Mouse (Mus musculus): Measurements from ENCODE around the gene Apol9a.
"Not testable (repeated sequence)": the region's sequence is repeated elsewhere in the genome, so short reads cannot be mapped to it uniquely, and the experiment has no call there.

Gene Apol9a

DNA sequence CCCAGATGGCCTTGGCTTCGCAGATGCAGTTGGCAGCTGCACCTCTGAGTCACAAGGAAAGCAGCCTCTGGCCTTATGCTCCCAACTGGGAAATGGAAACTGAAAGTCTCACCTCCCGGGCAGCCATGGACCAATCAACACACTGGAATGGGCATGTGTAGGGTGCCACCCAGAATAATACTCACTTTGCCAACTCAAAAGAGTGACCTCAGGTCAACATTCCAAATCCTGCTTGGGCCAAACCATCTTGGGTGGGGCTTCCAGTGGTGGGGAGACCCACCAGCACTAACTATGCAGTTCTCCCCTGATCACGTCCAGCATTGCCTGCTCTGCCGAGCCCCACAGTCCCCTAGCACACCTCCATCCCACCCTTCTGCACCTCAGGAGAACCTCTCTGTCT lies at the start of gene Apol9a:
Gene Apol9a (minus strand): TSS at position 101 of the 400 bp plus-strand sequence.
- DNase-seq (ENCODE audit: low read depth, low spot score), result not testable (repeated sequence)

- DNase-seq (ENCODE audit: low read depth, low spot score), result not testable (repeated sequence)
Measured at GRCm38 (mm10) chr15:77449927-77450326, 39.0 kb upstream of the Apol9a start.

DNA sequence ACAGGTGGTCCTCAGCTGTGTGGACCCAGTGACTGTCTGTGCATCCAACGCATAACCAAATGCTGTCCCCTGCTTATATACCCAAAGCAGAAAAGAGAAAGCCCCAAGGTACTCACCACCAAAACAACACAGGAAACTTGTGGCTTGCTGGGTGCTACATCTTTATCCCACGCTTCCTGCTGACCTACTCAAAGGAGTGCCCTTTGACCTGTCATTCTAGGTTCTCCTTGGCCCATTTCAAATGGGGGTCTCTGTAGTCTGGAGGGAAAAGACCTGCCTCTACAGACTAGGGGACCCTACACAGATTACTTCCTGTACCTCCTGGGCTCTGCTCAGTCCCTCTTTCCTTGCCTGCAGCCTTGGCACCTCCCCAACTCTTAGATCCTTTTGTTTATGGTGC lies 36.5 kb upstream of the Apol9a start, which contains the start of gene Apol7b:
Gene Apol7b (minus strand): TSS at position 101 of the 400 bp plus-strand sequence.
- not testable (repeated sequence) for DNase-seq (ENCODE audit: low read depth, low spot score)

DNA sequence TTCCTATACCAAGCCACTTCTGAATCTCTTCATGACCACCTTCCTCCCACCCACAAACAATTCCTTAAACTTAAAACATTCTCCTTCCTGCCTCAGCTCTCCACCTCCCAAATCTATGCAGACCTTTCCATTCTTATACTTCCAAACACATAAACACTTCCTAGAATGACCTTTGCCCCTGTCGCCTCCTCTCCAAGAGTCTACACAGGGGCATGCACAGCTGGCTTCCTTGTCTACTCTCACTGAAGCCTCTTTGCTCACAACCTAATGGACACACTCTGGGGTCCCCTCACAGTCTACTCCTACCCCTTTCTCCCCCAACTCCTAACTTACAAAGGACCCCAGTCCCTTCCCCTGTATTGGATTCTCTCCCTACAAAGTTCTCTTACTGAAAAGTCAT lies 34.7 kb upstream of the Apol9a start:
- DNase-seq (ENCODE audit: low read depth, low spot score), result not testable (repeated sequence)

DNA sequence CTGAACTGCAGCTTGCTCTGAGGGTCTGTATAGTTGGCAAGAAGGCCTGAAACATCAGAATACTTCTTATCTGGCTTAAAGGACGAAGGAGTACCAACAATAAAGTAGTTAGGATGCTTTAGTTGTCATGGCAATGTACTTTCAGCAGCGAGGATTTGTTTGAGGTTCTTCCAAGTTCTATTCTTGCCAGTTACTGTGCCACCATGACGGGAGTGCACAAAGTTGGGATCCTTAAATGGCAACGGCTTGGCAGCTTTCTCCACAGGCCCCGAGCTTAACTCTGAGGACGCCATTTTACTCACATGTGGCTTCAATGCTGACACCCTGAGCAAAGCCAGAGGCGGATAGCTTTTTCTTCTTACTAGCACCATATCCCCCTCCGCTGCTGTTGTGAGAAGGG lies 33.8 kb upstream of the Apol9a start:
- DNase-seq (ENCODE audit: low read depth, low spot score), result not testable (repeated sequence)

- not testable (repeated sequence) for DNase-seq (ENCODE audit: low read depth, low spot score)
Measured at GRCm38 (mm10) chr15:77428690-77429448, 17.9 kb upstream of the Apol9a start.

- not testable (repeated sequence) for DNase-seq (ENCODE audit: low read depth, low spot score)
Measured at GRCm38 (mm10) chr15:77422925-77423324, 12.0 kb upstream of the Apol9a start.

DNA sequence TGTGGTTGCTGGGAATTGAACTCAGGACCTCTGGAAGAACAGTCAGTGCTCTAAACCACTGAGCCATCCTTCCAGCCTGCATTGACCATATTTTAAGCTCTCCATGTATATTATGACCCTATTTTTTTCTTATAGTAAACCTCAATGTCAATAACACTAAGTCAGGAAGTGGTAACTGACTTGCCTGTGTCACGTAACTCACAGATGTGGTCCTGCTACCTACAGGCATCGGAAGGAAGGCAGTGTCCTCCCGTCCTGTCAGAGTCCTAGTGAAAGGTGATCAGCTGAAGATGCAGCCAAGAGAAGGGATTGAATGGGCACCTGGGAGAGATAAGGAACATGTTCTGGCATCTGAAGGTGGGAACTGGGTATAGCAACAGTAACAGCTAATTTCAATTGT lies 8.7 kb upstream of the Apol9a start:
- not testable (repeated sequence) for DNase-seq (ENCODE audit: low read depth, low spot score)

DNA sequence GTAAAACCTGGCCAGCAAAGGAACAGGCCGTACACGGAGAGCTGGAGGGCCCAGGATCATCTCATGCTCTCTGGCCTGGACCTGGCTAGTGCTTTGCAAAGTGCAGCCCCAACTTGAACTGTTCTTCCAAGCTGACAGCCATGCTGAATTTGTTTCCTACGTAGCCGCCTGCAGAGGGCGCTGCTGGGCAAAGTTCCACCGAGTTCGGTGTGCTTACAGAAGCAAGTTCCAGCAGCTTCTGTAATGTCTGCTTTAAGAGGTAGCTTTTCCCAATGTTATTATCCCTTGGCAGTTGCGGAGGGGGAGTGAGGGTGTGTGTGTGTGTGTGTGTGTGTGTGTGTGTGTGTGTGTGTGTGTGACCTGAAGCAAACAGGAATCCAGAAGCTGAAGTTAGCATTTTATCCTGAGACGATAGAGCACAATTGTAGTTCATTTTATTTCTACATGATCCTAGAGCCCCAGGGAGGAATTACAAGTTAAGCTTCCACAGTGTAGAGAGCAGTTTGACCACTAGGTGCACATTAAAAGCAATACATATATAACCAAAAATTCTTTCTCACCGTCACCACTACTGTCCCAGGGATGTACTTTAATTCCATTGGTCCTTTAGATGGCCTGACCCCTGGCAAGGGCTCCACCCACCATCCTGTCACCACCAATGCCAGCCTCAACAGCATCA lies 5.9 kb upstream of the Apol9a start:
- not testable (repeated sequence) for DNase-seq (ENCODE audit: low read depth, low spot score)

DNA sequence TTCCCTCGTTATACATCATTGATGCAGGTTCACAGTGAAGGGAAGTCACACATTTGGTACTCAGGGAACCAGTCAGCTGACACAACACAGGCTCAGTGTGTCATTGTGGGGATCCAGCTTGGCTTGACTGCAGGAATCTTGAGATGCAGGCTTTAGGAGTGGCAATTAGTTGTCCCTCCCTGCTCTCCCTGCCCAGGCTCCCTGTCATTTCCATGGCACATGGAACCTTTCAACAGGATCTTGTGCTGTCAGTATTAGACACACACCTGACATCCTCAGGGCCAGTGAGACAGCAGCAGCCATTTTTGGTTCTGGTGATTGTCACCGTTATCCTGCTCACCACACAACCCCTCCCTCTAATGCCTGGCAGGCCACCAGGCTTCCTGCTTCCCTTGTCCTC lies 4.7 kb upstream of the Apol9a start:
- DNase-seq (ENCODE audit: low read depth, low spot score), result not testable (repeated sequence)

DNA sequence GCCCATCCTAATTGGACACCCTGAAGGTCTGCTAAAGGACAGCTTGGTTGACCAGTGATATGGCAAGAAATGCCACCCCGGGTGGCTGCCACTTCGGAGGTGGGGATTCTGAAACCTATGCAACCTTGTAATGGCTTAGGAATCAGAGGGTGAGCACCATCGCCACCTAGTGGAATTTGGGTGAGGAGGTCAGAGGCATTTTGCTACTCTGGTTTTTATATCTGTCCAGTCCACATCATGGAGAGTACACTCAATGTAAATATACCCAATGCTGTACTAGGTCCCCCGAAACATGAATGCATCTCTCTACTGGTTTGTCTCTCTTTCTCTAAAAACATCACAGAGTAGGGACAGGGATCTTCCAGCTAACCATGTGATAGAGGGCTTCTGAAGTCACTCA lies 1.8 kb upstream of the Apol9a start:
- not testable (repeated sequence) for DNase-seq (ENCODE audit: low read depth, low spot score)

GRCm38 (mm10) chr15:77406370-77406769 lies 4.6 kb downstream of the Apol9a start:
- DNase-seq (ENCODE audit: low read depth, low spot score), result not testable (repeated sequence)

DNA sequence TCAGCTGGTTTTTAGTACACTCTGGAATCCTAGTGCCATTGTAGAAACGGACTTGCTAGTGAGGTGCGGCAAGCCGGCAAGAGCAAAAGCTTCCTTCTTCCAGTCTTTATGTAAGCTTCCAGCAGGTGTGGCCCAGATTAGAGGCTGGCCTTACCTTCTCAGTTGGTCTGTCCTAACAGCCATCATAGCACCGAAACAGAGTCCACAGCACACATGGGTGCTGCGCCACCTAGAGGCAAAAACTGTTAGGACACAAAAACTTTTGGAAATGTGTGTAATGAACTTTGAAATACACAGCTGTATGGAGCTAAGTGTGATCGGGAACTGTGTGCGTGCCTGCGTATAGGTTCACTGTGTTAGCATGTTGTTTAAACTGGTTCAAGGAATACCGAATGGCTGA lies 11.9 kb downstream of the Apol9a start, which contains the start of gene Apol7a:
Gene Apol7a (minus strand): TSS at position 84 of the 400 bp plus-strand sequence.
- not testable (repeated sequence) for DNase-seq (ENCODE audit: low read depth, low spot score)

DNA sequence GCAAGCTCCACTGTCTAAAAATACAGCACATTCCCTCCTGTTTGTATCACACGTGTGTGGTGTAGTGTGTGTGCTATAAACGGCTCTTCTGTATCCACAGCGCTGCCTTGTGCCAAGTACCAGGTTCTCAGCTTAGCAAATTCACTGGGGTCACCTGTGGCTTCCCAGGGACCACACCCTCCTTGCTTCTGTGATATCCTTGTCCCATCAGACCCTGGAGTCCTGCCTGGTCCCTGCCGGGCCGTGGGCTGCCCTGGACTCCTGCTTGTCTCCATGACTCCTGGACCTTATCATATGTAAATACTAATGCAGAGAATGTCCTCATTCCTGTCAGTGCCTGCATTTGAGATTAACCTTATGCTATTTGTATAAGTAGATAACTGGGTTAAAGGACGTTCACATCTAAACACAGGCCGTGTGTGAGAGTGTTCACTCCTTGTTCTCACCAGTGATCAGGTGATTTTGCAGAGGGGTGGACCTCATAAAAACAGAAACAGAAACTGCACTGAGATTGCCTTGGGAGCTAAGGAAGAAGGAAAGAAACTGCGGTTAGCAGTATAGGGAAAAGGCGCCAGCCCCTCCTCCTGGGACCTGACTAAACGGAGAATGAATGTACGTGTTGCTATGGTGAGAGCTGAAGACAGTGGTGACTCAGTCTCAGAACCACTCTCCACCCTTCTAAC lies 13.3 kb downstream of the Apol9a start:
- not testable (repeated sequence) for DNase-seq (ENCODE audit: low read depth, low spot score)

DNA sequence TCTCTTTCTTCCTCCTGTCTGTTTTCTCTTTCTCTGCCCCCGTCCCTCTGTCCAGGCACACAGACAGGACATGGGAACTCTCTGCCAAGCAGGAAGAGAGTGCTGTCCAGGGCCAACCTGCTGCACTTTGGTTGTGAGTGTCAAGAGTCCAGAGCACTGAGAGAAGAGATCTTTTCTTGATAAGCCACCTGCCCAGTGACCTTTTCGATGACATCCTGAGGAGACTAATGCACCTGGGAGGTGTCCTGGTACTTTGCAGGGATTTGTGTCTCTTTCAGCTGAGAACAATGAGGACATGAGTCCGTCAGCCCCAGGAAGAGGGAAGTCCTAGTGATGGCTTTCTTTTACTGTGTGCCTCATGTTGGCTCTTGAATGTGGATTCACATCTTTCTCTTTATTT lies 17.1 kb downstream of the Apol9a start:
- DNase-seq (ENCODE audit: low read depth, low spot score), result not testable (repeated sequence)

GRCm38 (mm10) chr15:77387462-77387861 lies 23.5 kb downstream of the Apol9a start:
- DNase-seq (ENCODE audit: low read depth, low spot score), result no peak

DNA sequence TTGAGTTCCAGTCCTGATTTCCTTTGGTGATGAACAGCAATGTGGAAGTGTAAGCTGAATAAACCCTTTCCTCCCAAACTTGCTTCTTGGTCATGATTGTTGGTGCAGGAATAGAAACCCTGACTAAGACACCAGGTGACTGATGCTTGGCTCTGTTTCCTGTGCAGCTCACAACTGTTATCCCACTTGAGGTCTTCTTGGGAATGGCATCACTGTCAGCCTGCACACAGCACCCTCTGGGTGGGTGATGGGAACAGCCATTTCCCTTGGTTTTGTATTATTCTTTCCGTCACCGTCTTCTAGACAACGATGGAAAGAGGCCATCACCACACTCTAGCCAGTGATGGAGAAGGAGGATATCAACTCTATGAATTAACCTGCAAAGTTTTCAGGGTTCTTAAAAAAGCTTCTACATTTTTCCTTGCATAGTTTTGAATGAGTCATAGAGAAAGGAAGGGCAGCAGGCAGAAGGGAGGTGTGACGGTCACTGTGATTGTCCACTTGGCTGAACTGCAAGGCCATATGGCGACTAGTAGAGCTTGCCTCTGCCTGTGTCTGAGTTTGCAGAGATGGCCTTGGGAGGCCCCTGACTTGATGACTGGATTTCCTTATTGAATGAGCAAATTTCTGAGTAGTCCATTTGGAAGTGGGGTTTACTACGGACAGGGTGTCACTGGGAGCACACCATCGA lies 26.4 kb downstream of the Apol9a start:
- DNase-seq (ENCODE audit: low read depth, low spot score), result no peak

DNA sequence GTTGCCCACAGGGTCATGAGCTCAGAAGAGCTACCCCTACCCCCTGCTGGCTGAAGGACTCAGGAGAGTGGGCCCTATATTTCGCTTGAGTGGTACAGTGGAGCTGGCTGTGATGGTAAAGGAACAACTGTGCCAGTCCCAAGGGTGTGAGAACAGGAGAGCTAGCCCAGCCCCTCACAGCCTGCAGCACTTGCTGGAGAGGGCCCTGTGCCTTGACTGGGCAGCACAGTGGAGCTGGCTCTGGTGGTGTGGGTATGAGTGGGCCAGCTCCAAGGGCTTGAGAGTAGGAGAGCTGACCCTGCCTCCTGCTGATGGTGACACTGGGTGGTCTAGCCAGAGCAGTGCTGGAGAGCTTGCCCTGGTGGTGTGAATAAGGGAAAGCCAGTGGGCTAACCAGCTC lies 28.1 kb downstream of the Apol9a start:
- no peak for DNase-seq (ENCODE audit: low read depth, low spot score)

GRCm38 (mm10) chr15:77382271-77382850 lies 28.6 kb downstream of the Apol9a start:
- DNase-seq (ENCODE audit: low read depth, low spot score), result no peak

GRCm38 (mm10) chr15:77381481-77381880 lies 29.5 kb downstream of the Apol9a start:
- no peak for DNase-seq (ENCODE audit: low read depth, low spot score)

- no peak for DNase-seq (ENCODE audit: low read depth, low spot score)
Measured at GRCm38 (mm10) chr15:77379921-77380320, 31.0 kb downstream of the Apol9a start.
